Comparison of ENCODE assay signal across 9 mouse cellular contexts in genomic region chr9:13652917-13653316, GRCm38 (mm10).
DNase-seq lines count a peak whose midpoint lies in the region; ATAC-seq and TF ChIP-seq lines count a peak whose summit lies in the region.
"Had no signal": no experiment of that assay in that cellular context is flagged by ENCODE, and none has a peak within 500 bp of the region (broad histone marks: within the 10 kb centered on the region; RNA-seq: fewer than 3 reads in every experiment).

No protein-coding gene starts in this region.

- no peak overlapping the region for H3K27ac ChIP-seq in liver, postnatal 0 days (ENCODE audit: low read depth)
- no peak overlapping the region for H3K27ac ChIP-seq in liver, embryonic 11.5 days (ENCODE audit: low read depth, low read length)
- peak overlapping the region; percentile 56 for H3K27ac ChIP-seq in forebrain, embryonic 14.5 days (ENCODE audit: low read depth, low read length)
- H3K27ac ChIP-seq: stomach, embryonic 15.5 days had no signal

- H3K9me3 ChIP-seq in liver, postnatal 0 days (ENCODE audit: low read length): no peaks in the 10 kb centered on the region
- no peaks in the 10 kb centered on the region for H3K9me3 ChIP-seq in liver, embryonic 11.5 days (ENCODE audit: control insufficient read depth, low read length)
- no peaks in the 10 kb centered on the region for H3K9me3 ChIP-seq in forebrain, embryonic 14.5 days (replicated peaks; ENCODE audit: control insufficient read depth, low read length)
- H3K9me3 ChIP-seq: stomach, embryonic 15.5 days had no signal

- no peak for ATAC-seq in liver, postnatal 0 days
- no peak for ATAC-seq in liver, embryonic 11.5 days (replicated peaks; ENCODE audit: low FRiP score)
- peak; percentile 81 for ATAC-seq in forebrain, embryonic 14.5 days

- no peak overlapping the region for H3K4me3 ChIP-seq in liver, postnatal 0 days (ENCODE audit: low read depth, low read length)
- no peak overlapping the region for H3K4me3 ChIP-seq in liver, embryonic 11.5 days (ENCODE audit: low read depth, low read length)
- H3K4me3 ChIP-seq in forebrain, embryonic 14.5 days (ENCODE audit: low read depth, low read length): no peak overlapping the region
- H3K4me3 ChIP-seq: stomach, embryonic 15.5 days had no signal

- WGBS in liver, postnatal 0 days (ENCODE audit: insufficient replicate concordance): 32% methylated on average over 3 of the region's 3 CpGs
- 34% methylated on average over 3 of the region's 3 CpGs for WGBS in liver, embryonic 11.5 days
- WGBS in forebrain, embryonic 14.5 days: 28% methylated on average over 3 of the region's 3 CpGs

- H3K4me2 ChIP-seq in liver, postnatal 0 days (ENCODE audit: low read depth, low read length): no peak overlapping the region
- no peak overlapping the region for H3K4me2 ChIP-seq in liver, embryonic 11.5 days
- peak overlapping the region; percentile 36 for H3K4me2 ChIP-seq in forebrain, embryonic 14.5 days (ENCODE audit: low read length)
- H3K4me2 ChIP-seq: stomach, embryonic 15.5 days had no signal

- no peaks in the 10 kb centered on the region for H3K4me1 ChIP-seq in liver, postnatal 0 days (ENCODE audit: insufficient read depth)
- H3K4me1 ChIP-seq in liver, embryonic 11.5 days (replicated peaks; ENCODE audit: control insufficient read depth, insufficient read depth, low read length): peaks cover 2% of the 10 kb centered on the region; the same call in 1 of the 2 replicates
- peaks cover 13% of the 10 kb centered on the region for H3K4me1 ChIP-seq in forebrain, embryonic 14.5 days (ENCODE audit: control insufficient read depth, insufficient read depth, low read length)
- H3K4me1 ChIP-seq: stomach, embryonic 15.5 days had no signal

- H3K9ac ChIP-seq in liver, postnatal 0 days (replicated peaks): no peak overlapping the region
- no peak overlapping the region for H3K9ac ChIP-seq in liver, embryonic 11.5 days (ENCODE audit: low read depth, low read length)
- H3K9ac ChIP-seq in forebrain, embryonic 14.5 days (ENCODE audit: low read length): no peak overlapping the region
- H3K9ac ChIP-seq: stomach, embryonic 15.5 days had no signal

- DNase-seq in cerebellum, adult 9-11 months: peak; percentile 41
- no peak for DNase-seq in cerebellum, postnatal 25 days
- DNase-seq in liver, postnatal 0 days: no peak
- DNase-seq in liver, embryonic 11.5 days (ENCODE audit: low spot score): no peak
- peak; percentile 85 for DNase-seq in forebrain, embryonic 14.5 days (ENCODE audit: low spot score)
- DNase-seq in lung, postnatal 10 days: peak; percentile 39
- DNase-seq in telencephalon, adult 2 months (ENCODE audit: low read depth, low spot score): peak; percentile 55
- no peak for DNase-seq in adrenal gland, postnatal 4 days (ENCODE audit: low spot score in 2 of 2)

- no peaks in the 10 kb centered on the region for H3K36me3 ChIP-seq in liver, postnatal 0 days (replicated peaks; ENCODE audit: insufficient read depth, low read length)
- no peaks in the 10 kb centered on the region for H3K36me3 ChIP-seq in liver, embryonic 11.5 days (ENCODE audit: control insufficient read depth, insufficient read depth, low read length)
- H3K36me3 ChIP-seq in forebrain, embryonic 14.5 days (ENCODE audit: control insufficient read depth, insufficient read depth, low read length): no peaks in the 10 kb centered on the region
- H3K36me3 ChIP-seq: stomach, embryonic 15.5 days had no signal

- H3K27me3 ChIP-seq in liver, postnatal 0 days (ENCODE audit: insufficient read depth, low read length): no peaks in the 10 kb centered on the region
- no peaks in the 10 kb centered on the region for H3K27me3 ChIP-seq in liver, embryonic 11.5 days (replicated peaks; ENCODE audit: control insufficient read depth, insufficient read depth, low read length)
- H3K27me3 ChIP-seq in forebrain, embryonic 14.5 days (replicated peaks; ENCODE audit: control insufficient read depth, insufficient read depth, low read length): no peaks in the 10 kb centered on the region
- H3K27me3 ChIP-seq: stomach, embryonic 15.5 days had no signal

- TF ChIP-seq CTCF in liver, postnatal 0 days (IDR thresholded peaks at IDR 0.05; ENCODE audit: low read depth): peak; percentile 60

- no peak for TF ChIP-seq EP300 in liver, postnatal 0 days (IDR thresholded peaks at IDR 0.05; ENCODE audit: low read depth)

Comparison
In these comparisons a context has a peak if more than half of its experiments do, and no peak if none do; other contexts are left out.
1. DNase-seq: peak in cerebellum, adult 9-11 months (single experiment), forebrain, embryonic 14.5 days (single experiment), lung, postnatal 10 days (single experiment) and telencephalon, adult 2 months (single experiment); none in cerebellum, postnatal 25 days (0 of 2), liver, postnatal 0 days (single experiment), liver, embryonic 11.5 days (single experiment) and adrenal gland, postnatal 4 days (0 of 2).